Mouse (Mus musculus) midbrain, embryonic 13.5 days (tissue): ENCODE measurements around the gene Hnmt. TPM values are rescaled to one million over a fixed set of nuclear protein-coding genes. Genes with fewer than 3 reads are reported as not detected.
"Not testable (repeated sequence)": the region's sequence is repeated elsewhere in the genome, so short reads cannot be mapped to it uniquely, and the experiment has no call there.

ENCODE experiments used
- ATAC-seq: fragments of 200-750 bp; cut with Nextera tagmentation; 2 replicates; pipeline ENCODE4 v1.8.0; 2017; ENCODE audit warnings: mild to moderate bottlenecking, moderate TSS enrichment, moderate library complexity
- H3K27ac ChIP-seq: fragments of 300-500 bp; sonication (generic); 2 replicates; pipeline ENCODE4 v1.5.1; 2015; ENCODE audit warnings: inconsistent platforms, mild to moderate bottlenecking, moderate library complexity
- H3K27me3 ChIP-seq: fragments of 300-500 bp; sonication (generic); 2 replicates; pipeline ENCODE4 v1.6.1; 2015; ENCODE audit warnings: mild to moderate bottlenecking, inconsistent platforms
- H3K36me3 ChIP-seq: fragments of 300-500 bp; sonication (generic); 2 replicates; pipeline ENCODE4 v1.6.1; 2015; ENCODE audit warnings: mild to moderate bottlenecking, inconsistent platforms
- H3K4me1 ChIP-seq: fragments of 300-500 bp; sonication (generic); replicated peaks from 2 replicates; pipeline ENCODE4 v1.6.1; 2015; ENCODE audit warnings: inconsistent platforms
- H3K4me2 ChIP-seq: fragments of 300-500 bp; sonication (generic); replicated peaks from 2 replicates; pipeline ENCODE4 v1.6.1; 2015; ENCODE audit warnings: moderate library complexity, mild to moderate bottlenecking, inconsistent platforms
- H3K4me3 ChIP-seq: fragments of 300-500 bp; sonication (generic); replicated peaks from 2 replicates; pipeline ENCODE4 v1.5.1; 2015; ENCODE audit warnings: mild to moderate bottlenecking, inconsistent platforms
- H3K9ac ChIP-seq: fragments of 300-500 bp; sonication (generic); replicated peaks from 2 replicates; pipeline ENCODE4 v1.6.1; 2015; ENCODE audit warnings: mild to moderate bottlenecking, inconsistent platforms
- H3K9me3 ChIP-seq: fragments of 300-500 bp; sonication (generic); 2 replicates; pipeline ENCODE4 v1.6.1; 2016; ENCODE audit warnings: mild to moderate bottlenecking, inconsistent platforms
- WGBS: fragments of 180-500 bp; shearing (Covaris S2); methylation state at CpG from one replicate; pipeline ENCODE4 v1.1.7; 2015; 5-methylcytosine and 5-hydroxymethylcytosine counted together
- polyA plus RNA-seq: library from polyadenylated mRNA; unstranded; fragments of >200 nt; fragmentation: Nextera tagmentation; extraction: Ambion mirVana; gene quantifications from 2 replicates; pipeline ENCODE4 v1.2.1, GENCODE M21; 2015

Hnmt gene
- polyA plus RNA-seq, 1 experiment from 2014 or later, result 2.4 TPM

DNA sequence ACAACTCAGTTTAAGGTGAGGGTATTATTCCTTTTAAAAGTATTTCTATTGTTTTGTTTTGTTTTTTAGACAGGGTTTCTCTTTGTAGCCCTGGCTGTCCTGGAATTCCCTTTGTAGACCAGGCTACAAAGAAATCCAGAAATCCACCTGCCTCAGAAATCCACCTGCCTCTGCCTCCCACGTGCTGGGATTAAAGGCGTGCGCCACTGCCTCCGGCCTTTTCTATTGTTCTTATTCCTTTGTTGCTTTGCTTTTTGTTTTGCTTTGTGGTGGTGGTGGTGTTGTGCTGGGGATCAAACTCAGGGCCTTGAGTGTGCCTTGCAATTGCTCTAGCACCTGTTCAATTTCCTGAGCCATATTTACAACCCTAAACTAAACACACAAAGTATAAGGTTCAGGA lies 50.4 kb downstream of the Hnmt start:
- H3K4me3 ChIP-seq, result no peak overlapping the region
- no peak overlapping the region for H3K9ac ChIP-seq
- H3K36me3 ChIP-seq, result no peaks in the 10 kb centered on the region
- H3K27me3 ChIP-seq, result no peaks in the 10 kb centered on the region
- no peak overlapping the region for H3K27ac ChIP-seq
- H3K9me3 ChIP-seq, result no peaks in the 10 kb centered on the region
- H3K4me1 ChIP-seq, result no peaks in the 10 kb centered on the region
- 89% methylated on average over 4 of the region's 4 CpGs for whole genome bisulfite sequencing
- ATAC-seq, result no peak
- no peak overlapping the region for H3K4me2 ChIP-seq

DNA sequence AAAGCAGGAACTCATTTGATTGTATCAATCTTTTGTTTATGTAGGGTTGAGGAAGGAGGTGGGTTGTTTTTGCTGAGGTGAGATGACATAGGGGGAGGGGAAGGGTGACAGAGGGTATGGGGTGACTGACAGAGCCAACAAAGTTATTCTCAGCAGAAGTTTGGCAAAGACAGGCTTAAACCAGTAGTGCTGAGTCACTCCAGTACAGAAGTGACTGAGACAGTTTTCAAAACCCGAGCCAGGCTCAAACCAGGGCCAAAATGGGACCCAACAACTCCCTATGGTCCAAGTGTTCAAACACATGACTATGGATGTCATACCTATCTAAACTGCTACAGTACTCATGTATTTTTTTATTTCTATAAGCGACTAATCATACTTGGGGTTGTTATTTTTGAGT lies 52.4 kb downstream of the Hnmt start:
- Histone ChIP-seq H3K4me3 (no peak overlapping the region), H3K36me3 (no peaks in the 10 kb centered on the region), H3K27me3 (no peaks in the 10 kb centered on the region), H3K4me1 (no peaks in the 10 kb centered on the region), H3K27ac (no peak overlapping the region), H3K9me3 (no peaks in the 10 kb centered on the region), H3K9ac (no peak overlapping the region), H3K4me2 (no peak overlapping the region)
- no peak for ATAC-seq
- WGBS, result 75% methylated on average over 2 of the region's 2 CpGs

DNA sequence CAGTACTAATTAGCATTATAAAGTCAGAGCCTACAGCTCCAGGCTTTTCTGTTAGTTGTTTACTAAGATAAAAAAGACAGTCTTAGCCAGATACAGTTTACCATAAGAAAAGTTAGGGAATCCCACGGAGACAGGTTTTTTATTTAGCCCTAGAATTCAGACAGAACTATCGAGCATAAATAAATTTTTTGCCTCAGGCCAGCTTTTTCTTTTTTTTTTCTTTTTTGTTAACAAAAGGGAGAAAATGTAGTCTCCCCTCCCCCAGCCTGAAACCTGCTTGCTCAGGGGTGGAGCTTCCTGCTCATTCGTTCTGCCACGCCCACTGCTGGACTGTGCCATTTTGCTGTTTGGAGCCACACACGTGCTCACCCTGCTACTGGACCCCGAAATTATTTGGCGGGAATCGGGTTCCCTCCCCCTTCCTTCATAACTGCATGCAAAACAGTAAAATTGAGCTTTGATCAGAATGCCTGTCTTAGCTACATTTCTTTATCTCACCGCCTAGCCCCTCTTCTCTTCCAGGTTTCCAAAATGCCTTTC lies 59.1 kb downstream of the Hnmt start:
- H3K4me3 ChIP-seq, H3K9ac ChIP-seq, H3K27ac ChIP-seq, H3K27me3 ChIP-seq, H3K36me3 ChIP-seq, H3K9me3 ChIP-seq, ATAC-seq, H3K4me1 ChIP-seq, H3K4me2 ChIP-seq: not testable (repeated sequence)
- WGBS, result 90% methylated on average over 9 of the region's 9 CpGs

DNA sequence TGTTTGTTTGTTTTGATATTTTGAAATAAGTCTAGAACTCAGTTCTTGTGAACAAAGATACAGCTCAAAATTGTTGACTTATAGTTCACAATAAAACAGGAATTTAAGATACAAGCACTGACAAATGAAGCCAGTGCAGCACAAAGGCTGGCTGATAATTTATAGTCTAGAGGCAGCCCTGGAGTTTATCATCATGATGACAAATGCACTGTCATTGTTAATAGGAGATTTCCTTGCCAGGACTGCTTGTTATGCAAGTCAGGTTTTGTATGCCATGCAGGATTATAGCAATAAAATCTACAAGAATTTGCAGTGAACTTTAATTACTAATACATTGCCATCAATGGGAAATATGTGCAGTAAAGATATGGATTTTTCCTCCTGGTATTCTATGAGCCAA lies 61.9 kb downstream of the Hnmt start:
- no peaks in the 10 kb centered on the region for H3K36me3 ChIP-seq
- H3K9ac ChIP-seq, result no peak overlapping the region
- no peaks in the 10 kb centered on the region for H3K27me3 ChIP-seq
- H3K27ac ChIP-seq, result no peak overlapping the region
- no peak overlapping the region for H3K4me3 ChIP-seq
- no peaks in the 10 kb centered on the region for H3K4me1 ChIP-seq
- H3K9me3 ChIP-seq, result no peaks in the 10 kb centered on the region
- no peak overlapping the region for H3K4me2 ChIP-seq
- no peak for ATAC-seq

DNA sequence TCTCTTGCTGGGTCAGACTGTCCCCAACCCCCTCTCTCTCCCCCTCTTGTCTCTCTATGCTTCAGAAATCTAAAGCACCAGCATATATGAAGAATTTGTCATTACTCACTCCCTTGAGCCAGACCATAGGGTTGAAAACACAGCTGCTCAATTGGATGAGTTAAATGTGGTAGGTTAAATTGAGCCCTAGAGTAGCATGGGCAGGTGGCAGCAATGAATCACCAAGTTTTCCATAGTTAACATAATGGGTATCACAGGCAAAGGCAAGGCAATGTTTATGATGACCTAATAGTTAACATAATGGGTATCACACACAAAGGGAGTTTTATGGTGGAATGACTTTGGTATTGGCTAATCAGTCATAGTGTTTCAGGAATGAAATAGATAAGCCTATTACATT lies 65.9 kb downstream of the Hnmt start:
- Histone ChIP-seq H3K4me1 (no peaks in the 10 kb centered on the region), H3K4me3 (no peak overlapping the region), H3K9ac (no peak overlapping the region), H3K27ac (no peak overlapping the region), H3K9me3 (no peaks in the 10 kb centered on the region), H3K27me3 (no peaks in the 10 kb centered on the region), H3K4me2 (no peak overlapping the region), H3K36me3 (no peaks in the 10 kb centered on the region)
- no peak for ATAC-seq

DNA sequence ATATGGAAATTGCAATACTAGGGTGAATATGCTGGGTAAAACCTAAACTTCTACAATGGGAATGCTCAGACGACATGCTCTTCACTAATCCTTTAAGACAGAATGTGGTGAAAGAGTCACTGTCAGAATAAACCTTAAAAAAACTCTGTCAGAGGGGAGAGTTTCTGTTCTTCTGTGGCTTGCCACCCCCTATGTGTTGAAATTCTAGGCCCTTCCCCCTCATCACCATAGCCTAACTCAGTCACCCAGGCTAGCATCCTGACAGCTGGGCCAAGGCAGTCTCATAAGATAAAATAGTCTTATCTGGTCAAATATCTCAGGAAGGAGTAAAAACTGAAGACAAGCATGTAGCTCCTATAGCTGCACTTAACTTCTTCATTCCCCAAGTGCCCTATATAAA lies 66.3 kb downstream of the Hnmt start:
- no peak overlapping the region for H3K4me2 ChIP-seq
- H3K36me3 ChIP-seq, result no peaks in the 10 kb centered on the region
- no peaks in the 10 kb centered on the region for H3K9me3 ChIP-seq
- H3K4me1 ChIP-seq, result no peaks in the 10 kb centered on the region
- ATAC-seq, result no peak
- no peak overlapping the region for H3K9ac ChIP-seq
- H3K4me3 ChIP-seq, result no peak overlapping the region
- no peaks in the 10 kb centered on the region for H3K27me3 ChIP-seq
- 41% methylated on average over 1 of the region's 1 CpGs for WGBS
- no peak overlapping the region for H3K27ac ChIP-seq

DNA sequence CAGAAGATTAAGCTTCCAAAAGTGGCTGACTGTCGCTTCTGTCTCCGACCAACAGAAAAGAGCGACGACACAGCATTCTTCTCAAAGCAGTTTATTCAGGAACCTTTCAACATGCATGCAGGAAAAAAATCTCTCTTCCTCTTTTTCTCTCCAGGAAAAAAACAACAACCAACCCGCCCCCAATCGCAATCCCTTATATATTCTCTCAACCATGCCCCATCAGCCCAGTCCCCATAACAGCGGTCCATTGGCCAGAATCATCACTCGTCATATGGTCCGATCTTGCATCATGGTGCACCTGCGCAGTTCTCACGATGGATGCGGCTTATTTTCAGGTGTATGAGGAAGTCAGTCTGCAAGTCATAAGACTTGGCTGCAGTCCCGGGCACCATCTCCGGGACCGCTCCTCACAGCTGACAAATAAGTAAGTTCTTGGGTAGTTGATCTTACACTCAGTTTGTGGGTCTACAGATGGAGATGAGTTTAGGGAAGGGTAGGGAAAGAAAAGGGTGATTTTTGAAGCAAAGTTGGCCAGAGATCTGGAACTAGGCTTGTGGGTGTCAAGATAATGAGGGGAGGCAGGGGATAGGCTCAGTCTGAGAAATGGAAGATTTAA lies 88.4 kb downstream of the Hnmt start:
- not testable (repeated sequence) for H3K4me1 ChIP-seq, H3K4me3 ChIP-seq, H3K9ac ChIP-seq, H3K27me3 ChIP-seq, H3K27ac ChIP-seq, ATAC-seq, H3K36me3 ChIP-seq, H3K9me3 ChIP-seq, H3K4me2 ChIP-seq
- WGBS, result 96% methylated on average over 15 of the region's 15 CpGs

Other genes starting within 250 kb of the Hnmt start
- not detected in 2 replicates for gene Tbpl2, start 47.2 kb upstream of the Hnmt start, polyA plus RNA-seq
- gene Il1f8, start 103.8 kb upstream of the Hnmt start, polyA plus RNA-seq, result not detected in 2 replicates
- gene Il1f9, start 137.1 kb upstream of the Hnmt start, polyA plus RNA-seq, result not detected in 2 replicates
- not detected in 2 replicates for gene Il1f6, start 166.0 kb upstream of the Hnmt start, polyA plus RNA-seq
- gene Il1f5, start 227.6 kb upstream of the Hnmt start, polyA plus RNA-seq, result not detected in 2 replicates
- not detected in 2 replicates for gene Il1f10, start 241.8 kb upstream of the Hnmt start, polyA plus RNA-seq